Mouse (Mus musculus): Measurements from ENCODE around the gene Hsp90ab1. TPM values are rescaled to one million over a fixed set of nuclear protein-coding genes. Genes with fewer than 3 reads are reported as not detected.

Gene Hsp90ab1
- polyA plus RNA-seq, 1 experiment from 2014 or later = 1,012 TPM

- peaks cover 72% of the 10 kb centered on the region for H3K4me1 ChIP-seq (replicated peaks)
- H3K4me3 ChIP-seq (replicated peaks) = no peak overlapping the region
- H3K4me2 ChIP-seq = no peak overlapping the region
- no peak for ATAC-seq (ENCODE audit: low read depth)
- H3K27ac ChIP-seq = peak overlapping the region; percentile 37; the same call in 1 of the 2 replicates
- no peaks in the 10 kb centered on the region for H3K27me3 ChIP-seq
- H3K36me3 ChIP-seq = no peaks in the 10 kb centered on the region
- H3K9ac ChIP-seq = no peak overlapping the region; the same call in 1 of the 2 replicates
- no peaks in the 10 kb centered on the region for H3K9me3 ChIP-seq (replicated peaks)
- no peak for DNase-seq
- WGBS (ENCODE audit: insufficient replicate concordance) = 62% methylated on average over 5 of the region's 5 CpGs
Measured at GRCm38 (mm10) chr17:45578242-45578641, 5.2 kb upstream of the Hsp90ab1 start.

DNA sequence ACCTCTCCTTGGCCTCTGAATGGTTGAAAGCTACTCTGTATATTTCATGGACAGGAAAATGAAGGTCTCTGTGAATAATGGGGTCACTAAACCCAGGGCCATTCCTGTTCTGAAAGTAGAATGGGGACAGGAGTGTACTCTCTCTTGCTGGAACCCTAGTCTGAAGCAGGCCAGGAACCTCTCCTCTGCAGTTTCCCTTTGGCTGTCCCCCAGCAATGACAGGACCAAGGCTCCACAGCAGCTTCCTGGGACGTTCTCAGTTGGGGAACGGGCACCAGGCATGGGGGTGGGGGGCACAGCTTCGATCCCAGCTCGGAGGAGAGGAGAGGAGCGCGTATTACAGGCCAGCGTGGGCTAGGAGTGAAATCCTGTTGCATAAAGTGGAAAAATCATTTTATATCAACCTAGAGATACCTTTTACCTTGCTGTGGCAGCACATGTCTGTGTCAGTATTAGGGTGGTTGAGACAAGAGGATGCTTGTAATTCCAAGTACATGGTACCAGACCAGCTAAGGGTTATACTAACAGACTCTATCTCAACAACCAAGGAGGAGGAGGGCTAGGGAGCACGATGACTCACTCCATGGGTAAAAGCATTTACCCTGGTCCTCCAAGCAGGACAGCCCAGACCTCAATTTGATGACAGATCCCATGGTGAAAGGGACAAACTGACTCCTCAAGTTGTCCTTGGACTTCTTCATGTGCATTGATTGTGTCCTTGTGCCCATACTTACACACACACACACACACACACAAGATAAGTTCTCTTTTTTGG is 2.2 kb upstream of the Hsp90ab1 start:
- ATAC-seq (ENCODE audit: low read depth) = no peak
- peaks cover 70% of the 10 kb centered on the region for H3K4me1 ChIP-seq (replicated peaks)
- WGBS (ENCODE audit: insufficient replicate concordance) = 85% methylated on average over 8 of the region's 8 CpGs
- no peaks in the 10 kb centered on the region for H3K27me3 ChIP-seq
- H3K4me2 ChIP-seq = peak overlapping the region; percentile 97
- H3K4me3 ChIP-seq (replicated peaks) = no peak overlapping the region
- H3K9me3 ChIP-seq (replicated peaks) = no peaks in the 10 kb centered on the region
- no peak for DNase-seq
- H3K27ac ChIP-seq = peak overlapping the region; percentile 95
- H3K9ac ChIP-seq = peak overlapping the region; percentile 98
- H3K36me3 ChIP-seq = peaks cover 18% of the 10 kb centered on the region

DNA sequence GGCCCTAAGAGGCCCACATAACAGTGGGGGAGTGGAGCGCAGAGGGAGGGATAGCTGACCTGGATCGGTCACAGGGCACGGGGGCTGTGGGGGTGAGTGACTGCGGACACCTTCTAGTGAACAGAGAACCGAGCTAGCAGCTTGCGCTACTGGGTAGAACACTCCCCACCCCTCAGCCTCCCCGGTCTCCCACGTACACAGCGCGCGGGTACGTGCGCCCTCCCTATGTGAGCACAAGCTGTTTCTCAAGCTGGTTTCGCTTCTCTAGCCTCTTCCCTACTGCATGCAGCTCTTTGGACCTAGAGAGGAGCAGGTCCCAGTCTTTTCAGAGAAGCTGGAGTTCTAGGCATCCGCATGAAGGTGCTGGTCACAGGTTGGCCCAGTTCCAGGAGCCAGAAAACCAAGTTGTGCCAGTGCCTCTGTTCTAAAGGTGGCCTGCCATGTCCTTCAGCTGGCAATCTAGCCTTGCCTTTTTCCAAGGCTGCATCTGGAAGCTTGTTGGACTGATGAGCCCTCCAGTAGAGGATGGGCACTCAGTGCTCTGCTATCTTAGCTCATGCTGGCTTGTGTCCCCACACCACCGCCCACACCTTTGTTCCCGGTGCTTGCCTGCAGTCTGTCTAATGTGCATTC is 1.2 kb upstream of the Hsp90ab1 start:
- Histone ChIP-seq H3K36me3 (peaks cover 29% of the 10 kb centered on the region), H3K4me2 (peak overlapping the region; percentile 97), H3K4me3 (replicated peaks) (peak overlapping the region; percentile 96), H3K27ac (peak overlapping the region; percentile 95), H3K9me3 (replicated peaks) (no peaks in the 10 kb centered on the region), H3K4me1 (replicated peaks) (peaks cover 69% of the 10 kb centered on the region), H3K9ac (peak overlapping the region; percentile 98), H3K27me3 (no peaks in the 10 kb centered on the region)
- ATAC-seq (ENCODE audit: low read depth) = peak; percentile 47
- 2% methylated on average over 17 of the region's 17 CpGs for WGBS (ENCODE audit: insufficient replicate concordance)
- peak; percentile 55 for DNase-seq

- Histone ChIP-seq H3K4me3 (replicated peaks) (peak overlapping the region; percentile 96), H3K9me3 (replicated peaks) (no peaks in the 10 kb centered on the region), H3K4me2 (peak overlapping the region; percentile 97), H3K4me1 (replicated peaks) (peaks cover 69% of the 10 kb centered on the region), H3K27me3 (no peaks in the 10 kb centered on the region), H3K9ac (peak overlapping the region; percentile 98), H3K36me3 (peaks cover 34% of the 10 kb centered on the region), H3K27ac (peak overlapping the region; percentile 95)
- ATAC-seq (ENCODE audit: low read depth) = peak; percentile 62
- under 1% methylated on average over 17 of the region's 18 CpGs for WGBS (ENCODE audit: insufficient replicate concordance)
- peak; percentile 91 for DNase-seq
Measured at GRCm38 (mm10) chr17:45573780-45574123, 681 bp upstream of the Hsp90ab1 start.

GRCm38 (mm10) chr17:45572103-45573086 is 676 bp downstream of the Hsp90ab1 start:
- ATAC-seq (ENCODE audit: low read depth) (peak; percentile 55), DNase-seq (peak; percentile 73)
- H3K9me3 ChIP-seq (replicated peaks) = no peaks in the 10 kb centered on the region
- peak overlapping the region; percentile 98 for H3K9ac ChIP-seq
- no peaks in the 10 kb centered on the region for H3K27me3 ChIP-seq
- H3K4me2 ChIP-seq = peak overlapping the region; percentile 97
- H3K27ac ChIP-seq = peak overlapping the region; percentile 95
- peaks cover 47% of the 10 kb centered on the region for H3K36me3 ChIP-seq
- WGBS (ENCODE audit: insufficient replicate concordance) = under 1% methylated on average over 56 of the region's 57 CpGs
- peaks cover 73% of the 10 kb centered on the region for H3K4me1 ChIP-seq (replicated peaks)
- H3K4me3 ChIP-seq (replicated peaks) = peak overlapping the region; percentile 96

DNA sequence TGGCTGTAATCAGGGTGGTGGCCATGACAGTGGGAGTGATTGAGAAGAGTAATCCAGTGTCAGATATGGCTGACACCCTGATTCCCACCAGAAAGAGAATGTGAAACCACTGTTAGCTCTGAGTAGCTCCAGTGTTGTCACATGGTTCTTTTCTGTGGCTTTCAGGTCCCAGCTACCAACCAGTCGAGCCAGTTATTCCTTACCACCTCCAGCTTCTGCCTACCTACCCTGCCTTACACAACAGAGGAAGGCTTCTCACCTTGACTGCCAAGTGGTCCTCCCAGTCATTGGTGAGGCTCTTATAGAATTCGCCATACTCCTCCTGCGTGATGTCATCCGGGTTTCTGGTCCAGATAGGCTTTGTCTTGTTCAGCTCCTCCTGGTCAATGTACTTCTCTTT is 3.1 kb downstream of the Hsp90ab1 start:
- no peak overlapping the region for H3K4me3 ChIP-seq (replicated peaks)
- WGBS (ENCODE audit: insufficient replicate concordance) = 81% methylated on average over 4 of the region's 4 CpGs
- peak overlapping the region; percentile 15 for H3K4me2 ChIP-seq
- H3K4me1 ChIP-seq (replicated peaks) = peaks cover 87% of the 10 kb centered on the region
- peak overlapping the region; percentile 26 for H3K9ac ChIP-seq
- ATAC-seq (ENCODE audit: low read depth) = no peak
- no peak for DNase-seq
- H3K9me3 ChIP-seq (replicated peaks) = no peaks in the 10 kb centered on the region
- peak overlapping the region; percentile 6; the same call in 1 of the 2 replicates for H3K27ac ChIP-seq
- peaks cover 69% of the 10 kb centered on the region for H3K36me3 ChIP-seq
- no peaks in the 10 kb centered on the region for H3K27me3 ChIP-seq

DNA sequence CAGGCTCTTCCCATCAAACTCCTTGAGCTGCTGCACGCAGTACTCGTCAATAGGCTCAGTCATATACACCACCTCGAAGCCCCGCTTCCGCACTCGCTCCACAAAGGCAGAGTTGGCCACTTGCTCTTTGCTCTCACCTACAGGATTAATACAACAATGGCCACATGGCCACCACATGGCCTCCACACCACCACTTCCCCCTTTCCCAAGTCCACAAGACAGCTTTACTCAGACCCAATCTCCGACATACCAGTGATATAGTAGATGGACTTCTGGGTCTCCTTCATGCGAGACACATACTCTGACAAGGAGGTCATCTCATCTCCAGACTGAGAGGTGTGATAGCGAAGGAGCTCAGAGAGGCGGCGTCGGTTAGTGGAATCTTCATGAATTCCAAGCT is 4.1 kb downstream of the Hsp90ab1 start:
- Histone ChIP-seq H3K27me3 (no peaks in the 10 kb centered on the region), H3K36me3 (peaks cover 69% of the 10 kb centered on the region), H3K9ac (no peak overlapping the region), H3K4me3 (replicated peaks) (0 out of 2 replicates have a peak overlapping the region, but pooled peaks have one; percentile 7), H3K4me1 (replicated peaks) (peaks cover 87% of the 10 kb centered on the region), H3K4me2 (no peak overlapping the region), H3K9me3 (replicated peaks) (no peaks in the 10 kb centered on the region), H3K27ac (0 out of 2 replicates have a peak overlapping the region, but pooled peaks have one; percentile 15)
- WGBS (ENCODE audit: insufficient replicate concordance) = 82% methylated on average over 12 of the region's 12 CpGs
- DNase-seq (no peak), ATAC-seq (ENCODE audit: low read depth) (no peak)

DNA sequence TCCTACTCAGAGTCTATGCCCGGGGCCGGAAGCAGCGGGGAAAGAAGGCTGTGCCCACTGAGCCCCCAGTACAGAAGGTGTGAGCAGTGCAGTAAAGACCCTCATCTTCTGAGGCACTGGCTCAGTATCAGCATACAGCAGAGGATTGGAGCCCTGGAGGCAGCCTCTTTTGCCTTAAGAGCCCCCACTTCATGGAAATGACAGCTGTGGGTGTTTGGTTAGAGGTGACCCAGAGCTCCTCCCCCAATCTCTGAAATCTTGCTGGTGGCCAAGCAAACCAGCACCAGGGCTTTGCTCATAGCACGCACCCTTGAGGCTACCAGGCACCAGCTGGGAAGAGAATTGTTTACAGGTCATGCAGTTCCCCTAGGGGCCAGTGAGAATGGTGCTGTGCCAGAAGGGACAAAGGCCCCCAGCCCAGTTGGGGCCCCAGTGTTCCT is 5.9 kb downstream of the Hsp90ab1 start:
- peak; percentile 27 for DNase-seq
- peaks cover 69% of the 10 kb centered on the region for H3K36me3 ChIP-seq
- H3K4me2 ChIP-seq = no peak overlapping the region
- no peak overlapping the region for H3K9ac ChIP-seq
- peaks cover 81% of the 10 kb centered on the region for H3K4me1 ChIP-seq (replicated peaks)
- no peaks in the 10 kb centered on the region for H3K9me3 ChIP-seq (replicated peaks)
- no peaks in the 10 kb centered on the region for H3K27me3 ChIP-seq
- ATAC-seq (ENCODE audit: low read depth) = peak; percentile 24
- H3K27ac ChIP-seq = peak overlapping the region; percentile 59
- WGBS (ENCODE audit: insufficient replicate concordance) = 27% methylated on average over 4 of the region's 4 CpGs
- H3K4me3 ChIP-seq (replicated peaks) = no peak overlapping the region

- H3K9me3 ChIP-seq (replicated peaks) = no peaks in the 10 kb centered on the region
- H3K27me3 ChIP-seq = no peaks in the 10 kb centered on the region
- DNase-seq (peak; percentile 29), ATAC-seq (ENCODE audit: low read depth) (peak; percentile 25)
- no peak overlapping the region for H3K4me3 ChIP-seq (replicated peaks)
- peak overlapping the region; percentile 59 for H3K27ac ChIP-seq
- no peak overlapping the region for H3K4me2 ChIP-seq
- H3K4me1 ChIP-seq (replicated peaks) = peaks cover 75% of the 10 kb centered on the region
- no peak overlapping the region for H3K9ac ChIP-seq
- H3K36me3 ChIP-seq = peaks cover 64% of the 10 kb centered on the region
- 66% methylated on average over 18 of the region's 18 CpGs for WGBS (ENCODE audit: insufficient replicate concordance)
Measured at GRCm38 (mm10) chr17:45566360-45567161, 6.5 kb downstream of the Hsp90ab1 start.

DNA sequence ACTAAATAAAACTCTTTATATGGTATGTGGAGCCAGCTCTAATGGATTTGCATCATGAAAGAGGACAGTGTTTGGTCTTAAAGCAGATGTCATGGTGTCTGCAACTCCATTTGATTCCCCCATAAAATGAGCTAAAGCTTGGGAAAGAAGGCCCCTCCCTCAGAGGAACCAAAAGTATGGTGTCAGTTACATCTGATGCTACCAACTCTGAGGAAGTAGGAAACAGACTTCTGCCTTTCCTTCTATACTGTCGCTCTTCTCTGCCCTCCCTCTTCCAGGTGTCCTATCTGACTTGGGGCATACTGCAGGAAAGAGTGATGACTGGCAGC is 7.1 kb downstream of the Hsp90ab1 start:
- Histone ChIP-seq H3K4me2 (no peak overlapping the region), H3K36me3 (peaks cover 58% of the 10 kb centered on the region), H3K9ac (no peak overlapping the region), H3K4me3 (replicated peaks) (no peak overlapping the region), H3K9me3 (replicated peaks) (no peaks in the 10 kb centered on the region), H3K27me3 (no peaks in the 10 kb centered on the region), H3K4me1 (replicated peaks) (peaks cover 69% of the 10 kb centered on the region), H3K27ac (0 out of 2 replicates have a peak overlapping the region, but pooled peaks have one; percentile 59)
- ATAC-seq (ENCODE audit: low read depth) (no peak), DNase-seq (no peak)
- WGBS (ENCODE audit: insufficient replicate concordance) = 52% methylated on average over 1 of the region's 1 CpGs
